Mouse (Mus musculus) induced T-regulatory cell, adult 2 months (primary cell): ENCODE data around the gene Sacm1l.

ENCODE experiments used
- DNase-seq: peaks from one replicate; pipeline ENCODE4 v3.0.0-alpha.2; 2012; ENCODE audit warnings: low read depth

Gene Sacm1l

DNA sequence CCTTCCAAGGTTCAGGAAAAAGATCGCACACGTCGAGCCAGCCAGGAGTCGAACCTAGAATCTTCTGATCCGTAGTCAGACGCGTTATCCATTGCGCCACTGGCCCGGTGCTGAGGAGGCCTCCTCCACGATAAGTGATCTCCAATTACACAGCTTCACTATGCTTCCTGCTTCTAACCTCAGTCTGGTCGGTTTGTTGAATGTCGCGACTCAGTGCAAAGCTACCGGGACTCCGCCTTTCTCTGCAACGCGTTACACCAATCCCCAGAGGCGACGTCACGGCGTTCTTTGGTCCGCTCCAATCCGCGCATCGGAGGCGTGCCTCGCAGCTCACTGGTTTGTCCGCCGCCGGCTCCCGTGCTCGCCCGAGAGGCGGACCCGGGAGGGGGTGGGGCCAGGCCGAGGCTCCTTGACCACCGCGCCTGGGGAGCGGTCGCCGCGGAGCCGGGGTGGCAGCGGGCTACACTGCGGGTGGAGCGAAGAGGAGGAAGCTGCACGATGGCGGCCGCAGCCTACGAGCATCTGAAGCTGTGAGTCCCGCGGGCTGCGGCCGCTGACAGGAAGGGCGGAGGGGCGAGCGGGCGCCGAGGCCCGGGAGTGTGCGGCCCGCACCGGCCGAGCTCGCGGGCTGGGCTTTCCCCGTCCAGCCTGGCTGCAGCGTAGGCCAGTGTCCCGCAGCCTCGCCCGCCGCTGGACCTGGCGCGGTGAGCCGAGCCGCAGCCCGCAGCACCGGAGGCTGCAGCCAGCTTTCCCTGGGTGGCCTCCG, at the start of gene Sacm1l:
Gene Sacm1l, plus strand, starts transcription at position 368 of the 766 bp plus-strand sequence.
- peak; percentile 99 for DNase-seq

DNA sequence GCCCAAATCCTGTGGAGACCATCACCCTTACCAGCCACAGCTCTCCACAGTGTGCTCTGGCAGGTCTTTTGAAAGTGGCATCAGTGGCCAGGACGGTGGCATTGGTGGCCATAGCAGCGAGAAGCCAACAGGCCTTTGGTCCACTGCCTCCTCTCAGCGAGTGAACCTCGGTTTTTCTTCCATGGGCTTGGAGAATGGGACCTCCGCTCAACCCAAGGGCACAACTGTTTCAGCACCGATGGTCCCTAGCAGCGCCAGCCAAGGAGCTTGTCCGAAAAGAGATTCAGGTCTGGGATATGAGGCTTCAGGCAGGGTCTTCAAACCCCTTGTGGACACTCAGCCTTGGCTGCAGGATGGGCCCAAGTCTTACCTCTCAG, 49.7 kb upstream of the Sacm1l start:
- DNase-seq = peak; percentile 14

DNA sequence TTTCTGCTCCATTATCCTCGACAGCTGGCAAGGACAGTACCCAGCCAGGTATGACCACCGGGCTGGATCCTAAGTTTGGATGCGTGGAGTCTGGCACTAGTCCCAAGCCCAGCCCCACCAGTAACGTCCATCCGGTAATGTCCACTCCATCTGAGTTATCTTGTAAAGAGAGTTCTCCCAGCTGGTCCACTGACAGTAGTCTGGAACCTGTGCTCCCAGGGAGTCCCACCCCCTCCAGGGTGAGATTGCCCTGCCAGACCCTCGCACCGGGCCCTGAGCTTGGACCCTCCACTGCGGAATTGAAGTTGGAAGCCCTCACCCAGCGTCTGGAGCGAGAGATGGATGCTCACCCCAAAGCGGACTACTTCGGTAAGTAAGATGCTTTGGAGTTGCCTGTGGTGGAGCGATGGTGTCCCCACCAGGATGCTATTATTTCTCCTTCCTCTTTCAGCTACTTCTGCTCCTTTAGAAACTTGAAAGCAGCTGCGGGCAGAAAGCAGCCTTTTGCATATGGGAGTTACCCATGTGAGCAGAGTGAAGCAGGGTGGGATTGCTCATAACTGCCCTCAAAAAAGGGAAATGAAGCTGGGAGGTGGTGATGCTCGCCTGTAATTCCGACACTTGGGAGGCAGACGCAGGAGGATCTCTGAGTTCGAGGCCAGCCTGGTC, 49.2 kb upstream of the Sacm1l start:
- DNase-seq = peak; percentile 37

DNA sequence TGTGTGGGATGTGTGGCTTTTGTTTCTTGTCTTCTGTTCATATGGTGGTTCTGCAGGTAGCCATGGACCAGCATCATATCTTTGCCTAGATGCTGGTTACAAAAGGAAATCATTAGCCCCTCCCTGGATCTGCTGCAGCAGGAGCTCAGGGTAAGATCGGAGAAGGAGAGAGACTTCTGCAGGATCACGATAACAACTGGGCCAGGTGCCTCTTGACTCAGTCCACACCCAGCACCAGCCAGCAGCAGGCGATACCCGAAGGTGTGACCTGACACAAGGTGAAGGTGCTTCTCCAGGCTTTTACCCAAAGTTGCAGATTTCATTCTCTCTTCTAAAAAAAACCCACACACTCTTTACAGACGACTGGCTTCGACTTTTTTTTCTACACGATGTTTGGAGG, 48.4 kb upstream of the Sacm1l start:
- DNase-seq = peak; percentile 17

DNA sequence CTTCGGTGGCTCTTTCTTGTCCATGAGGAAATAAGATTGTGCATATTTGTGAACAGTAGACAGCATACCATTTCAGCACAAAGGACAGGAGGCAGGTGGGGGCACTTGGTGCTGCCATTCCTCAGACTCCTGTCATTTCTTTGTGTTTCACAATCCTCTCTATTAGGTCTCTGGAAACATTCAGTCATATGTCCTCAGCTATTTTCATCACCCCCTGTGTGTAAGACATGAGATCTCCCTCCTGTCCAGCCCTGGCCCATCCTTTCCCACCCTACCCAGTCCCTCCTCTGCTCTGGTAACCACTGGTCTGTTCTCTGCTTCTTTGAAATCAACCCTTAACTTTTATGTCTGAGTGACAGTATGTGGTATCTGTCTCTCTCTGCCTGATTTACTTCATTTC, 46.0 kb upstream of the Sacm1l start:
- no peak for DNase-seq

DNA sequence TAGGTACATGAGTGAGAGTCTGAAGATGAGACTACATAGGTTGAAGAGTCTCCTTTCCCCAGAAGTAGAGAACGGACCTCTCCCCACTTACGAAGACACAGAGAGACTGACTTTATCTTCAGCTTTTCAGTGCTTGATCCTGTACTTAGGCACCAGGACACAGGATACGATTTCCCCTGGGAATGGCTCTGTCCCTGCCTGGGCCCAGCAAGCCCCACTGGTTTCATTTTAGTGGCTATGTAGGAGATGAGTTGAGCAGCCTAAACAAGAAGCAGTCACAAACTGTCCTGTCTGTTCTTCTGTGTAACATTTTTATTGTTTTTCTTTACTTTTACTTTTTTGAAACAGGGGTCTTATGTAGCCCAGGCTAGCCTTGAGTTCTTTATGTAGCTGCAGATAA, 44.7 kb upstream of the Sacm1l start:
- DNase-seq = no peak

DNA sequence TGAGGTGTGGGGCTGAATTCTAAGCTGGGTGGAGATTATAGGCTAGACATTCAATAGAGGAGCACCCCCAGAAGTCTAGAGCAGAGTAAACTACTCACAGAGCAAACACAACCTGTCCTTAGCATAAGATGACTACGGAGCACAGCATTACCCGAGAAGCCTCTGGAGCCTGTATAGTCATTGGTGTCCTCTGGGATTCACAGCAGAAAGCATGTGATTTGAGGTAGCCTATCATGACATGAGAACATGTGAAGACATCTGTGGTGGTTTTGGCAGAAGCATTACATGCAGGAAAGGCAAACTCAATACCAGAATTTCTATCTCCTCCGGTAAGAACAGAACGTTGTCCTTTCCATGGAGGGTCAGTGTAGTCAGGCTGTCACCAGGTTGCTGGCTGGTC, 44.0 kb upstream of the Sacm1l start:
- DNase-seq = no peak

DNA sequence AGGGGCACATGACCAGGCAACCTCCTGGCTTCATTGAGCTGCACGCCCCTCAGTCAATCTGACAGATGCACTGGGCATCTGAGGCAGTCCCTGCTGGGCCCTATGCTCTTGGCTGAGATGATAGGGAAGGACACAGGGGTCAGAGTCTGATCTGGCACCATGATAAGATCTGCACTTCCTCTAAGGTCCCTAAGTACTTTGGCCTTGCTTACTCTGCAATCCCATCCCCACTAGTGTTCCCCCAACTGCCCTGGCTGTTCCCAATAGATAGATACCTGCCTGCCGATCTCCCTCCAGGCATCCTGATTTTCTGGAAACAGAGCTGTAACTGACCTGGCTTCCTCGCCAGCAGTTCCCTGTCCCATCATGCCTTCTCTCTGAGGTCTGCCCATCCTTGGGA, 42.9 kb upstream of the Sacm1l start:
- DNase-seq = no peak

DNA sequence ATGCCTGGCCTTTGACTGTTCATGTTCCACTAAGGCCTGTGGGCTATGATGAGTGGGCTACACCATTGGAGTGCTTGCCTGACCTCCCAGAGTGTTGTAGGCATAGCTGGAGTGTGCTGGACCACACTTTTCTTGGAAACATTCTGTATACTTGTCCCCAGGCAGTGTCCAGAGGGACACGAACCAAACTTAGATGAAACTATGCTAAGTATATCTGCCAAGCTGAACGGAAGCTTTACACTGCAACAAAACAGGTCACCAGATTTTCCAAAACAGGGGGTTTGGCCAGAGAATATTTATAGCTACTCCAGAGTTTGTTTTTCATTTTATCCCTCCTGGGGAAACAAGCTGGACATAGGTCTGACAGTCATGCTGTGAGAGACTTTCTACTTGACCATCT, 40.5 kb upstream of the Sacm1l start:
- DNase-seq = no peak

DNA sequence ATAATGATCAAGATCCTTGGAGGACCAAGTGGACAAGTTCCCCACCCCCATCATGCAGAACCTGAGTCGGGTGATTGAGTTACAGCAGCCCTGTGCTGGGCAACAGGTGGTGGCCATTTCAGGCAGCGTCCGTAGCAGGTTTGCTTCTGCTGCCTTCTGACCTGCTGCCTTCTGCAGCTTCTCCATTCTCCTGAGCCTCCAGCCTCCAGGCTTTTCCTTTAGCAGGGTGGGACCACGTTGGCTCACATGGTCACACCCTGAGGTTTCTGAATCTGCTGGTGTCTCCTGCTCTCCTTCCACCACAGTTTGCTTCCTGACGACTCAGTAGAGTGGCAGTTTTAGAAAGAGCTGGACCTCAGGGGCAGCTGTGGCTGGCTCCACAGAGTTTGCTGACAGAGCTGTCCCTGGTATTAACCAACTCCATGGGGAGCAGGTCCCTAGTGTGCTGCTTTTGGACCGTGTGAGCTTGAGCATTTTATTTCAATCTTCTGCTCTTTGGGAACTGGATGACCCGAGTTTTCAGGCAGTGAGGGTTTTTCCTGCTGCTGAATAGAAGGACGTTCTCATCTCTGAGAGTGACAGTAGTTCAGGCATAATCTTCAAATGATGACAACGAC, 39.7 kb upstream of the Sacm1l start:
- no peak for DNase-seq

DNA sequence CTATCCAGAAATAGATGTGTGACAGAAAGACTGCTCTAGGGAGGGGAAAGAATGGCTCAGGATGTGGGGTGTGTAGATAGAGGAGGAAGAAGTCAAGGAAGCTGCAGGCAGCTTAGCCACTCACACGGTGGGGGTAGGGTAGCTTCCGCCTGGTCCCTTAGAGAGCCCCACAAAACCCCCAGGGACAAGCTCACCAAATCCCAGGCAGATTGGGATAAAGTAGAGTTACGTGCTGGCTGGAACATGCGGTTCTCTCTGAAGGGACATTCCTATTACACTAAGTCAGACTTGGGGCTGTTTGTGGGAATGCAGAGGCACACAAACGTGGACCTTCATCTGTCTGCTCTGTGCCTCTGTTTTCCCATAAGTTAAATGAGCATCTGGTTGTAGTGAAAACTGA, 38.6 kb upstream of the Sacm1l start:
- no peak for DNase-seq

DNA sequence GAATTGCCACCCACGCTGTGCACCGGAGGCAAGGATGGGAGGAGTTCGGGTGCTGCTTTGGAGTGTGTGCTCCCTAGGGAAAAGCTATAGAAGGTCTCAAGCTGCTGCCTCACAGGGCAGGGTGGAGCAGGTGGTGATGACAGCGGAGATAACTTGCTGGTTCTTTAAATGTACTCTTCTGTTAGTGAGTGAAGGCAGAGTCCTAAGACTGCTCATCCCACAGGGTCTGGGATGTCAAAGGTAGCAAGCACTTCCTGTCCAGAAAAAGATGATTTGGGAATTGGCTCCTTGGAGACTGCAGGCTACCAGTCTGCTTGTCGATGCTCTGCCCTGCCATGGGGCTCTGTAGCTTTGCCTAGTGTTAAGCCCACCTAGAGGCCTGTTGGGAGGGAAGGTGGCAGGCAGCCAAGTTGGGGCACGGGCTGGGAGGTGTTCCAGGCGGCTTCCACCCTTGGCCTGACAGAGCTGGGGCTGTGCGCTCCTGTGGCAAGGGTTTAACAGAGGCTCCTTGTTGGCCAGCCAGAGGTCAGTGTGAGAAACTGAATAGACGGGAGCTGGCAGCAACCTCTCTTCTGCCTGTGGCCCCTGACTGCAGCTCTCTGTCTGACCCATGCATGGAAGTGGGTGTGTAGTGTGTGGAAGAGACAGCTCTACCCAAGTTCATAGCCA, 37.5 kb upstream of the Sacm1l start:
- no peak for DNase-seq

DNA sequence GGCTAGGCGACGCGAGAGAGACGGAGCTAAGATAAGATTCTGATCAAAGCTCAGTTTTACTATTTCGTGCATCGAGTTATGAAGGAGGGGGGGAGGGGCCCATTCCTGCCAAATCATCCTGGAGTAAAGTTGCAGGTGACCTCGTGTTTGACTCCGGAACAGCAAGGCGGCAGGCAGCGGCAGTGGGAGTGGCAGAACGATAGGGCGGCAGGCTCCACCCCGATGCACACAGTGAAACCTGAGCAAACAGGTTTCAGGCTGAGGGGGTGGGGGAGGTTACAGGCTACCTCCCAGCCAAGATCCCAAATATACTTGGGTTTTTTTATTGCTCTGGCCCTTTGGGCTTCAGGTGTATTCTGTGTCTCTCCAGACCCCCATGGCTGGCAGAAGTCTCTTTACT, 32.9 kb upstream of the Sacm1l start:
- no peak for DNase-seq

DNA sequence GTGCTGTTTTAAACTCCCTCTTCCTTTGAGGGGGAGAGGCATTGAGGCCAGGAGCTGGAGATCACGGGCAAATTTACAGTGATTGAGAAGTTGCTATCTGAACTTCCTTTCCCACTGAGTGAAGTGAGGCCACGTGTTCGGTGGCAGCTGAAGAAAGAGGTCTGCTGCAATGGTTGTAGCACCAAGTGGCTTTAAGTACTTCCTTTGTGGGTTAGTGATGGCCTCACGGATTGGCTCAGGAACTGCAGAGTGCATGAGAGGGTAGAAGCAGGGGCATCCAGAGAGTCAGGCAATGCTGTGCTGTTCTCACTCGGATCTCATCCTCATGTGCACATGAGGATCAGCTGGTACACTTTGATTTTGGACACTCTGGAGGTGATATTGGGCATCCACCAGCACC, 31.7 kb upstream of the Sacm1l start:
- peak; percentile 50 for DNase-seq

DNA sequence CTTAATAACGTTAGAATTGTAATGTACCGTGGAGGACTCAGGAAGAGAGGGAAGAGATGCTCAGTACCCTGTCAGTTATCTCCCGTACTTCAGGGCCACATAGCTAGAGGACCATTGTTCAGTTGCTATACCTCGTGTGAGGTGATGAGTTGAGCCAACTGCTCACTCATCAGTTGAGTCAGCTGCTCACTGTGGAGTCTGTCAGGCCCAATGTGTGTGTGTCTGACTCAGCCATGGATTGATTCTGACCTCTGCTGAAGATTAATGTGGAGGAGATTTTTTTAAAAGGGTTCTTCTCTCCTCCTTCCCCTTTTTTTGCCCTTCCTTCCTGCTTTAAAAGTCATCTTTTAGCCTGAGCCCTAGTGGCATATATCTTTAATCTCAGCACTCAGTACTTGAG, 29.1 kb upstream of the Sacm1l start:
- DNase-seq = no peak

DNA sequence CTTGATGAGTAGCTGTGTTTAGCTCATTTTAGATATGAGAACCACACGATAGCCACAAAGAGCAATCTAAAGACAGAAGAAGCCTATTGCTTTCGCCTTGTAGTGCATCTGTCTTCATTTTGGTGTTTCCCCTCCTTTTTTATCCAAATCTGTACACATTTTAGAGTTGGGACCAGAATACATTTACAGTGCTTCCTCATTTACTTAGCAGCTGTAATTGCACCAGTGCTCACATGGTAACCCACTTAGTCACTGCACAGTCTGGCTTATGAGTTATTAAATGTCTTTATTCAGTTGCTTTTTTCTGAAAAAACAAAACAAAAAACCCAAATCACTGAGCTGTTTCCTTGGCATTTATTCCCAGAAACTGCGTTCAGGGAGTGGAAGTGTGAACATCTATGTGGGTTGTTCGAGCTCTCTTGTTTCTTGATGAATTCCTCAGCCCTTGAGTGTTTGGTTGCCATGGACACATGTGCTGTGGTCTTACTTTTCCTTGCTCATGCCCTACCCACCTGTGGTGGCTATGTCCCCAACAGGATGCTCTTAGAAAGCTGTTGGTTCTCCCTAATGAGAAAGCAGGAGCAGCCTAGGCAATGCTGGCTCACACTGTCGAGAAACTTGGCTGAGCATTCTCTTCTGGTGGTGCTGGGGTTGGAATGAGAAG, 26.3 kb upstream of the Sacm1l start:
- DNase-seq = no peak

DNA sequence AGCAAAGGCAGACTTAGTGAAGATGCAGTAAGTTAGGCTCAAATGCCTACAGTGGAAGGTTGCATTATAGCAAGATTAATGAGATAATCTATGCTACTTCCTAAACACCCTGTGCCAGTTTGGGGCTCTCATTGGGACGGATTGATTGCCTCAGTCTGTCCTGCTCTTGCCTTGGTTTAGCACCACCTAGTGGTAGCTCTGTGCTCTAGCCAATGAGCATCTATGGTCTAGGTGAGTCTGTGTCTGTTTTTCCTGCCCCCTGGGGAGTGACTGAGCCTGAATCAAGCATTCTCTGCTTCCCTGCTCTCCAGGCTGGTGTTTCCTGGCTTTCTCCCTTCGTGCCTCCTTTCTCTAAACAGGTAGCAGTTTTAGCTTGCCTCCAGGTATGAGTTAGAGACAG, 25.2 kb upstream of the Sacm1l start:
- DNase-seq = peak; percentile 87

DNA sequence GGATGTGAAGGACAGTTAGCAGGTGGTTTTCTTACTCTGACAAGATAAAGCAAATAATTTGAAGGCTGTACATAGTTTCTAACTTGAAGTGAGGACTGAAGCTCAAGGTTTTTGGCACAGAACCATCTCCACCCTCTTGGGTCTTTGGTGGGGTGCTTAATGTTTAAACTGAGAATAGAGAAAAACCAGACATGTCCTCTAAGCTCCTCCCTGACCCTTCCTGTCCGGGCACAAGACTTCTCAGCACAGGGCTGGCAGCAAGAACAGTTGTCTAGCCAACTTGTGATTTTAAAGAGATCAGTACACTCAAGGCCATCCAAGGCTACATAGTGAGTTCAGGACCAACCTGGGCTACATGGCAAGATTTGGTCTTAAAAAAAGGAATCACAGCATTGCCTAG, 24.0 kb upstream of the Sacm1l start:
- no peak for DNase-seq

DNA sequence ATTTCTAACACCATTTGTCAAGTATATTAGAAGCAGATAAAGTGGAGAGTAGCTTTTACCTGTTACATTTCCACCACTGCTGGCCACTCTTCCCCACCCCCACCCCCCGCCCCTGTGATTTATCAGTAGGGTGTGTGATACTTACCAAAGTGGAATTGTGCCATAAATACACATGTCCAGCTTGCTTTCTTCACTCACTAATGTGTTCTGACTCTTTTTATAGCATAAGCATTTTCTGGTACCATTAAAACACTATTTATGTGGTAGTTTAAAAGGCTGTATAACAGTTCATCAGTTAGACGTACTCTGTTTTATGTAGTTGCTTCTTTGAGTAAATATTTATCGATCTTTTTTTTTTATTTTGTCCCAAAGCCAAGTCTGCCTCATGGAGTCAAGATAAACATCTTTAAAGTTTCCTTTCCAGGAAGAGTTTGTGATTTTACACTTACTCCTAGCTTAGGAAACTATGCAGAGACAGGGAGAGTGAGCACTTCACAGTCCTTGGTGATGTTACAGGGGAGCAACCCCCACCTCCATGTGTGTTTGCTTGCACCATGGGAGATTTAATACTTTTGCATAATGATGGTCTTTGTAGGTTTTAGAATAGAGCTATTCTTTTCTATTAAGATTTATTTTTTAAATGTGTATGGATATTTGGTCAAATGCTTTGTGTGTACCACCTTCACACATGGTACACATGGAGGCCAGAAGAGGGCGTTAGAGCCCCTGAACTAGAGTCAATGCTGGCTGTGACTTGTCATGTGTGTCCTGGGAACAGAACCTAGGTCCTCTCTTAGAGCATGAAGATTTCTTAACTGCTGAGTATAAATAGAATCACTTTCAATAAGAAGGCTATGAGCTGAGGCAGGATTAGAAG, 23.1 kb upstream of the Sacm1l start:
- no peak for DNase-seq

DNA sequence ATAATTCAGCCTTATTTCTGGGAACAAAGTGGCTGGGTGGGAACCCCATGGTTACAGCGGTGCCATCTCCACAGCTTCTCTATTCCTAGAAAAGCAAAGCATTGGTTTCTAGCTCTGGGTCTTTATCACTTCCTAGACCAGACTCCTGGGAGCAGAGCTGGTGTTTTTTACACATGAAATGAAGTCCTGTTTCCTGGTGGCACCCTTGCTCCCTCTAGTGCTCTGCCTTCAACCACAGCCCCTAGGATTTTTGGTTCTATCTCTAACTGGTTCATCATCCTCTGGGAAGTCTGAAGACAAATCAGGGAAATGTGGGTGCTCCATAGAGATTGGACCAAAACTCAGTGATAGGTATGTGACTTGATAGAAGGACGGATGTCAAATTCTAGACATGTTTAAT, 22.2 kb upstream of the Sacm1l start:
- no peak for DNase-seq

DNA sequence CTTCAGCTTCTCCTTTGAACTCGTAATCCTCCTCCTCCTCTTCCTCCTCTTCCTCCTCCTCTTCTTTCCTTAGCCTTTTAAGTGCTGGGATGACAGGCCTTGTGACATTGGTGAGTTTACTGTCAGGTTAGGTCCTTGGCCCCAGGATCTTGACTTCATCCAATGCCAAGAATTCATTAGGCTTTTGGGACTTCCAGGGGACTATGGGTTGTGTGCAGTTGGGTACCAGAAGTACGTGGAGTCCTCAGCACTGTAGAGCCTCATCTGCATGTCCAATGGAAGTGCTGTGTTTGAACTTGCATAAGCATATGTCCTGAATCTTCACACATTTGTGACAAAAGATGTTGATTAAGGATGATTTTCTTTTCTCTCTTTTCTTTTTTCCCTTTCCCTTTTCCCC, 20.6 kb upstream of the Sacm1l start:
- peak; percentile 55 for DNase-seq
